Mouse (Mus musculus) heart, embryonic 16.5 days (tissue): ENCODE measurements at regions not wholly inside any gene's neighbourhood (a gene's known extent, or its start where the extent isn't known, plus 50 kb on each side); places are given as distances from the start of the nearest gene placed in this dataset.

Experiments
- ATAC-seq: fragments of 200-750 bp; cut with Nextera tagmentation; replicated peaks from 2 replicates; pipeline ENCODE4 v1.8.0; 2017; ENCODE audit warnings: moderate number of reproducible peaks; ENCODE audit not compliant: insufficient read depth, low FRiP score; ENCODE audit errors: extremely low read depth
- H3K27ac ChIP-seq: fragments of 300-500 bp; sonication (generic); 2 replicates; pipeline ENCODE4 v1.5.1; 2014; ENCODE audit warnings: mild to moderate bottlenecking, low read length, control low read depth, moderate library complexity
- H3K27me3 ChIP-seq: fragments of 300-500 bp; sonication (generic); 2 replicates; pipeline ENCODE4 v1.6.1; 2014; ENCODE audit warnings: low read length, mixed read lengths; ENCODE audit not compliant: control insufficient read depth, insufficient read depth
- H3K36me3 ChIP-seq: fragments of 300-500 bp; sonication (generic); 2 replicates; pipeline ENCODE4 v1.6.1; 2014; ENCODE audit not compliant: control insufficient read depth, insufficient read depth
- H3K4me1 ChIP-seq: fragments of 300-500 bp; sonication (generic); 2 replicates; pipeline ENCODE4 v1.6.1; 2014; ENCODE audit warnings: low read length, mixed read lengths; ENCODE audit not compliant: control insufficient read depth, insufficient read depth
- H3K4me2 ChIP-seq: fragments of 300-500 bp; sonication (generic); 2 replicates; pipeline ENCODE4 v1.6.1; 2014; ENCODE audit warnings: low read depth, mild to moderate bottlenecking, control low read depth, low read length
- H3K4me3 ChIP-seq: fragments of 300-500 bp; sonication (generic); 2 replicates; pipeline ENCODE4 v1.5.1; 2014; ENCODE audit warnings: mild to moderate bottlenecking, control low read depth, low read length
- H3K9ac ChIP-seq: fragments of 300-500 bp; sonication (generic); 2 replicates; pipeline ENCODE4 v1.6.1; 2014; ENCODE audit warnings: low read length, control low read depth
- H3K9me3 ChIP-seq: fragments of 300-500 bp; sonication (generic); replicated peaks from 2 replicates; pipeline ENCODE4 v1.6.1; 2016; ENCODE audit warnings: low read length; ENCODE audit not compliant: control insufficient read depth
- WGBS: fragments of 180-500 bp; shearing (Covaris S2); extraction: QIAGEN DNeasy Blood & Tissue Kit; methylation state at CpG from one replicate; pipeline ENCODE4 v1.1.7; 2014; 5-methylcytosine and 5-hydroxymethylcytosine counted together

DNA sequence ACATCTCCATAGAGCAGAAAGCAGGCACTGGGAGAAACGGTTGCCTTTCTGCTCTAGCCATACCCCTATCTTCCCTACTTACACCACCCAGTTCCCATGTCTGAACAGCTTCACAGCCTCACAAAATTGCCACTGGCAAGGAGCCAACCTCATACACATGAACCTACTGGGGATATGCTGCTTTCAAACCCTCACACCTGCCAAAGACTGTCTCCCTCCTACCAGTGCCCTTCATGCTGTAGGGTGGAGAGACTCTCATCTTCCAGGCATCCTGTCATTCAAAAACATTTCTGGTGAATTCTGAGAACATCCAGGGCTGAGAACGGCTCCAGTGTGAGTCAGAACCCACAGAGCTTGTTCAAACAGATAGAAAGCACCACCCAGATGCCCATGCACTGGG is 63.4 kb upstream of the Xylt1 start:
- no peak for ATAC-seq
- Histone ChIP-seq H3K27ac (no peak overlapping the region), H3K4me2 (no peak overlapping the region), H3K36me3 (no peaks in the 10 kb centered on the region), H3K4me1 (no peaks in the 10 kb centered on the region), H3K4me3 (no peak overlapping the region), H3K9me3 (no peaks in the 10 kb centered on the region), H3K9ac (no peak overlapping the region), H3K27me3 (no peaks in the 10 kb centered on the region)
- 40% methylated on average over 2 of the region's 2 CpGs for WGBS

DNA sequence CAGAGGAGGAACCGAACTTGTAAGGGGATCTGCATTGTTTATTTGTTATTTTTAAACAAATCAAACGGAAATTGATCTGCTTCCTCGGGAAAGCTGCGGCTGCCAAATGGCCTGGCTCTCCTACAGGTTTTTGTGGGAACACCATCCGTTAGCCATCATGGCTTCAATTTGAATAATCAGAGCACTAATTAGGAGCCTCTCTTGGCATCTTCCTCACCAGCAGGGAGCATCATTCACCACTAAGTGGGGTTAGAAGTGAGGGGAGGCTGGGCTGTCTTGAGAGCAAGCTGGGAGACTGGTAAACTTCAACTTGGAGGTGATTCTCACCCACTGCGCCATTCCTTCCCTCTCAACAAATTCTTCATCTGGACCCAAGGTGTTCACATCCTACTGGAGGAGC is 60.2 kb upstream of the Xylt1 start:
- no peaks in the 10 kb centered on the region for H3K9me3 ChIP-seq
- H3K4me2 ChIP-seq = no peak overlapping the region
- H3K4me1 ChIP-seq = no peaks in the 10 kb centered on the region
- no peaks in the 10 kb centered on the region for H3K36me3 ChIP-seq
- no peak overlapping the region for H3K4me3 ChIP-seq
- no peak overlapping the region for H3K9ac ChIP-seq
- WGBS = 42% methylated on average over 6 of the region's 6 CpGs
- no peak overlapping the region for H3K27ac ChIP-seq
- no peaks in the 10 kb centered on the region for H3K27me3 ChIP-seq
- ATAC-seq = no peak
